Mouse (Mus musculus) right cerebral cortex, postnatal 10 days (tissue): ENCODE measurements around the gene Gm9887.
A peak's percentile ranks its signal among the peaks of the same experiment; 100 is the strongest.

Experiments used
- DNase-seq, 2 experiments: peaks; one replicate each; pipeline ENCODE4 v3.0.0; 2021; ENCODE audit warnings: low spot score in 2 of 2

Gene Gm9887

DNA sequence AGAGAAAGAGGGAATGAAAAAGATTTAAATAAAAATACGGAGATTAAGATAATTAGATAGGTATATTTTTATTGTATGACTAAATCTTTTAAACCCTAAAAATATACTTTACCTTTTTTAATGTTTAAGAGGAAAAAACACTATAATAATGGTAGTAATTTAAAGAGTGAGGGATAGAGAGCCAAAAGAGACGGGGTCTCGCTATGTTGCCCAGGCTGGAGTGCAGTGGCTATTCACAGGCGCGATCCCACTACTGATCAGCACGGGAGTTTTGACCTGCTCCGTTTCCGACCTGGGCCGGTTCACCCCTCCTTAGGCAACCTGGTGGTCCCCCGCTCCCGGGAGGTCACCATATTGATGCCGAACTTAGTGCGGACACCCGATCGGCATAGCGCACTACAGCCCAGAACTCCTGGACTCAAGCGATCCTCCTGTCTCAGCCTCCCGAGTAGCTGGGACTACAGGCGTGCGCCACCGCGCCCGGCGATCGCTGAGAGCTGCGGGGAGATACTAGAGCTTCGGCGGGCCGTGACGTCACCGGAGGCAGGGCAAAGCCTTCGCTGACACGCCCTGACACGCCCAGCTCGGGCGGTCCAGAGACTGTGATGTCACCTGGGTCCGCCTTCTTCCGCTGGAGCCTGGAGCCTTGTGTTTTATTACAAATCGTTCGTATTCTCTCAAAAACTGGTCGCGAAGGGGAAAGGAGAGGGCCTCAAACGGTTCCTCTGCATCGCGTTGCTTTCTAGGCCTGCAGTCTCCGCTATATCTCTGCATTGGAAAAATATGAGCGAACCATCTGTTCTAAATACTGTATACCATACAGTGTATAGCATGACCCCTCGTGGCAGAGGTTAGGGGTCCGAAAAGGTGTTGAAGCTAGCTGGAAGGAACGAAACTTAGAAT is 11.0 kb downstream of the Gm9887 start:
- peak; percentile 98 to 99 for DNase-seq

DNA sequence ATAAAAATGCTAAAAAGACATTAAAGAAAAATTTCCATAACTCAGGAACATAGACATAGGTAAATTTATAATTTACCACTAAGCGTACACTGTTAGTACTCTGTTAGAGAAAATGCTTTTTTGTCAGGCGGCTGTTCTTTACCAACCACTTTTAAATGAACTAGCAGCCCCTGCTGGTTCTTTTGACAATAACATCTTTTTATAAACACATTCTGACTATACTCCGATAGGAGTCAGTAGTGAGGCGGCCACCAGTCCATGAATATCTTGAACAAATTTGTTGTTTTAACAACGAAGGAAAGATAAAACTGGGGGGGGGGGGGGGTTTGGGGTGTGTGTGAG is 11.6 kb downstream of the Gm9887 start:
- peak; percentile 34 to 66 for DNase-seq

DNA sequence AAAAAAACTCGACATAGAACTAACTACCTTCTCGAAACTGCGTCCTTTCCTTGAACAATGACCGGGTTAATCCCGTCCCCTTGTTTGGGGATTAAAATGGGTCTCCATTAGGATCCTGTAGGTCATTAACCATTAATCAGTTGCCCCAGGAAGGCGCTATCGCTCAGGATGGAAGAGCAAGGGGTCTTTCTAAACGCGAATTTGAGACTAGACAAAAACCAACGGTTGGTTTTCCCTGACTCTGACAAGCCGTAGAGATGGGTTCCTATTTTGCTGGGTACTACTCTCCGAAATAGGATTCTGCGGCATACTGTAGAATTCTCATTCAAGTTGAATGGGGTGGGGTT is 15.0 kb downstream of the Gm9887 start:
- DNase-seq, result peak in 1 of 2 experiments; percentile 24

DNA sequence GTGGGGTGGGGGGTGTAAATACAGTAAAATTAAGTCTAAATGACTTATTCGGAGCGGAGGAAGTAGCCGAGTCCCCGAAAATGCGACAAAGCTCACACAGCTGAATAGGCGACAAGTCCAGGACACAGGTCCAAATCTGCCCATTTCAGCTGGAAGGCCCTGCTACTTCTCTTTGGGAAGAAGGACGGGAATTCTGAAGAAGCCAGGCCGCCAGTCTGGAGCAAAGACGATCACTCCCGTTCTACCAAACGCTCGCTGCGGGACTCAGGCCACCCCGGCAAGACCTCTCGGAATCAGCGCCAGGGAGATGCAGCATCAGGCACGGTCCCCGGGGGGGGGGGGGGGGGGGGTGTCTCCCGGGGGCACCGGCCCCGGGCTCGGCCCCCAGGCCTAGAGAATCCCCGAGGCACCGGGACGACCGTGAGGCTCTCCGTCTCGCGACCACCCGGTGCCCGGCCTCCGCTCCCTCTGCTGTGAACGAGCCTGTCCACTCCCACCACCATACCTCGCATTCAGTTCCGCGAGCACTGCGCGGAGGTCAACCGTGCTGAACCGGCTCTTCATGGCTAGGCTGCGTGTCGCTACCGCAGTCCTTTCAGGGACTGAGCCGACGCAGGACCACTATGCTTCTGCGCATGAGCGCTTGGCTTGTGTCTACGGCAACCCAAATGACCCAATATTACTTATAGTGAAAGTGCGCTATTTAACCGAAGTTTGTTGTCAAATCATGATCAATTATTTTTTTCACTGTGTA is 15.5 kb downstream of the Gm9887 start, which contains the start of gene Nemf:
TSS of gene Nemf (minus strand) at position 620 of the 754 bp plus-strand sequence.
- peak; percentile 87 to 90 for DNase-seq

DNA sequence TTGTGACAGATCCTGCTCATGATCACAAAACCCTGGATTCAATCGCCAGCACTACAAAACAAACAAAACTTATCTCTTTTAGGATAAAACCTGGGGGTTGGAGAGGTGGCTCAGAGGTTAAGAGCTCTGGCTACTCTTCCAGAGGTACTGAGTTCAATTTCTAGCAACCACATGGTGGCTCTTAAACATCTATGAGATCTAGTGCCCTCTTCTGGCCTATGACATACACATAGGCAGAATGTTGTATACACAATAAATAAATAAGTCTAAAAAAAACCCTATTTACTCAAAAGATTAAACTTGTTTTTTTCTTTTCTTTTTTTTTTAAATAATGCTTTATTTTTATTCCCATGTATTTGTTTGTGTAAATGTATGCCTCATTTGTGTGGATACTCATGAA is 20.6 kb downstream of the Gm9887 start:
- no peak for DNase-seq

DNA sequence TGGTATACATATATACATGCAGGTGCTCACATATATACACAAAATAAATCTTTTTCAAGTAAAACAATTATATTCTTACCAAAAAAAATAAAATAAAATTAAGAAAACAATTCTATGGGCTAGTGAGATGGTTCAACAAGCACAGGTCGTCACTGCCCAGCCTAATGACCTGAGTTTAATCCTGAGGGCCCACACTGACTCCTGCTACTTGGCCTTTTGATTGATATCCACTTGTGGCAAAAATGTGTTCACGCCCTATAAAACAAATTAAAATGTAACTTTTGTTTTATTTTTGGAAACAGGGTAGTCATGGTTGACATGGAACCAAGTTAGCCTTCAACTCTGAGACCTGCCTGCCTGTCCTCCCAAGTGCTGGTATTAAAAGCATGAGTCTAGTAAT is 22.3 kb downstream of the Gm9887 start:
- DNase-seq, result no peak

DNA sequence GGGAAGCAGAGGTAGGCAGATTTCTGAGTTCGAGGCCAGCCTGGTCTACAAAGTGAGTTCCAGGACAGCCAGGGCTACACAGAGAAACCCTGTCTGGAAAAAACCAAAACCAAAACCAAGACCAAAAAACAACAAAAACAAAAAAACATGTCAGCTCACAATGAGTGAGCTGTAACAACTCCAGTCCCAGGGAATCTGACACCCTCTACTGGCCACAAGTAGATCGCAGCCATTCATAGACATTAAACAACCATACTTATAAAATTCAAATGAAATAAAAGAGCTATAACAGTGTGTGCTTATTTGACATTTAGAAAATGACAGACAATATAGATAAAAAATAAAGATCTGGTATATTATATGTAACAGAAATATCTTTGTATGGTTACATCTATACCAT is 38.7 kb downstream of the Gm9887 start:
- DNase-seq, result peak in 1 of 2 experiments; percentile 28

DNA sequence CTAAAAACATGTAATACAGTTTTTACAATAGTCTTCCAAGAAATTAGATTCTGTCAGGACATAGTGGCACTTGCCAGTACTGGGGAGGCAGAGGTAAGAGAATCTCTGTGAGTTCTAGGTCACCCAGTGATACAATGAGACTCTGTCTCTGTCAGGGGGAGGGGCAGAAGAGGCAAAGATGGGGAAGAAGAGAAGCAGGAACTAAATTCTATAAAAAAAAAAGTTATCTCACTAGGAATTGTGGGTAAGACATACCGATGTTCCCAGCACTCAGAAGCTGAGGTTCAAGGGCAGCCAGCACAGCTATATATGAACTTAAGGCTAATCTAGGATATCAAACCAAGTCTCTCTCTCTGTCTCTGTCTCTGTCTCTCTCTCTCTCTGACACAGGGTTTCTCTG is 40.1 kb downstream of the Gm9887 start:
- DNase-seq, result no peak

DNA sequence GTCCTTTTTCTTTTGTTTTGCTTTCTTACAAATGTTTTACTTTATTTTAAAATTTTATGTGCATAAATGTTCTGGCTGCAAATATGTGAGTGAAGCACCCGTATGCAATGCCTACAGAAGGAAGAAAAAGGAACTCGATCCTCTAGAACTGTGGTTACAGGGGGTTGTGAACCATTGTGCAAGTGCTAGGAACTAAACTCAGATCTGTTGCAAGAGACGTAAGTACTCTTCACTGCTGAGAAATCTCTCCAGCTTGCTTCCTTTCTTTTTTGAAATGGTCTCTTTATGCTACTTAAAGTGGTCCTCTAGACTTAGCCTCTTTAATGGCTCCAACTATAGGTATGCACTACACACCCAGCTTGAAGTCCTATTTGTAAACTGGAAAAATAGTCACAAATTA is 41.1 kb downstream of the Gm9887 start:
- no peak for DNase-seq
